Mouse (Mus musculus) G1E (cell line): ENCODE data around the gene Foxr1. TPM values are rescaled to one million over a fixed set of nuclear protein-coding genes. Genes with fewer than 3 reads are reported as not detected.

ENCODE experiments used
- ATAC-seq: 2 replicates; pipeline ENCODE4 v1.8.0; 2016; ENCODE audit warnings: mild to moderate bottlenecking; ENCODE audit not compliant: insufficient number of reproducible peaks, poor library complexity, low FRiP score, severe bottlenecking; ENCODE audit errors: extremely low read depth
- DNase-seq: peaks from one replicate; pipeline ENCODE4 v3.0.0; 2012; ENCODE audit warnings: low spot score
- H3K27me3 ChIP-seq: 2 replicates; pipeline ENCODE4 v1.6.1; 2012; ENCODE audit warnings: mild to moderate bottlenecking, low read length, inconsistent platforms; ENCODE audit not compliant: insufficient read depth
- H3K36me3 ChIP-seq: replicated peaks from 2 replicates; pipeline ENCODE3; 2012; ENCODE audit warnings: mild to moderate bottlenecking, inconsistent platforms
- H3K4me1 ChIP-seq: 2 replicates; pipeline ENCODE4 v1.6.1; 2012; ENCODE audit warnings: low read depth, low read length, inconsistent platforms, mixed read lengths; ENCODE audit not compliant: insufficient read depth
- H3K4me3 ChIP-seq: 2 replicates; pipeline ENCODE4 v1.5.1; 2012; ENCODE audit warnings: low read depth, mild to moderate bottlenecking, inconsistent platforms, low read length, moderate library complexity, mixed read lengths
- H3K9me3 ChIP-seq: replicated peaks from 2 replicates; pipeline ENCODE4 v1.6.1; 2012; ENCODE audit warnings: inconsistent platforms
- CTCF ChIP-seq: IDR thresholded peaks from 2 replicates; pipeline ENCODE4 v1.5.1; 2012; ENCODE audit warnings: low read depth, low read length, inconsistent platforms, mixed read lengths
- GATA1 ChIP-seq: IDR thresholded peaks from 2 replicates; pipeline ENCODE4 v1.6.1; 2012; ENCODE audit warnings: borderline replicate concordance, low read length, inconsistent platforms, mixed read lengths
- GATA2 ChIP-seq: IDR thresholded peaks from 2 replicates; pipeline ENCODE4 v1.6.1; 2012; ENCODE audit warnings: low read depth, low read length, inconsistent platforms, borderline replicate concordance
- POLR2AphosphoS5 ChIP-seq: IDR thresholded peaks from 2 replicates; pipeline ENCODE4 v1.6.1; 2012; ENCODE audit warnings: low read depth, low read length, inconsistent platforms; ENCODE audit not compliant: insufficient replicate concordance
- TAL1 ChIP-seq: conservative IDR thresholded peaks from 2 replicates; pipeline ENCODE4 v1.6.1; 2012; ENCODE audit warnings: low read depth, low read length, inconsistent platforms, mixed read lengths
- polyA plus RNA-seq: library from polyadenylated mRNA; stranded (reverse); fragments of >175 nt; gene quantifications from 2 replicates; pipeline ENCODE4 v1.2.3, GENCODE M21; 2012
- total RNA-seq, 2 experiments: library from RNA; stranded (forward) in 1 of 2; stranded (reverse) in 1 of 2; fragments of 200-1000 nt in 1 of 2; fragments of >200 nt in 1 of 2; fragmentation: Nextera tagmentation in 1 of 2; gene quantifications; 2 replicates each; pipeline ENCODE4 v1.2.3; 2014 to 2017

Foxr1 gene
- total and polyA plus RNA-seq, 3 experiments, result 0.11 TPM; not detected in 2

DNA sequence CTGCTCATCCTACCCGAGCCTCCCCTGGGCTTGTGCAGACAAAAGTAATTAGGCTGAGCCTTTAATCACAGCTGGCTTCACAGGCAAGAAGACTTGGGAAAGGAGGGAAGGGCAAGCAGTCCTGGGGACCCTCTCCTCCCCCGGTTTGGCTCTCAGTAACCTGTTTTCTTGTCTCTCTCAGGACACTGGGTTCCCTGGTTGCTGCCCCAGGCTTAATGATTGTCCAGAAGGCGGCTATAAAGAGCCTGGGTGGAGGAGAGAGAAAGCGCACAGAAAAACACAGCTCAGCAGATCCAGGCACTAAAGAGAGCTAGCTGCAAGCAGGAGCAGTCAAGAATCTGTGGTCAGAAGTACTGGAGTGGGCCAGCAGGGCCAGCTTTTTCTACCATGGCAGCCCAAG lies 42.8 kb downstream of the Foxr1 start:
- Histone ChIP-seq H3K4me1 (peaks cover 59% of the 10 kb centered on the region), H3K36me3 (peaks cover 49% of the 10 kb centered on the region), H3K9me3 (no peaks in the 10 kb centered on the region), H3K4me3 (peak overlapping the region; percentile 81), H3K27me3 (no peaks in the 10 kb centered on the region)
- ATAC-seq, result no peak
- no peak for TF ChIP-seq TAL1
- TF ChIP-seq CTCF, result no peak
- no peak for TF ChIP-seq POLR2AphosphoS5
- no peak for TF ChIP-seq GATA1
- TF ChIP-seq GATA2, result no peak
- no peak for DNase-seq

DNA sequence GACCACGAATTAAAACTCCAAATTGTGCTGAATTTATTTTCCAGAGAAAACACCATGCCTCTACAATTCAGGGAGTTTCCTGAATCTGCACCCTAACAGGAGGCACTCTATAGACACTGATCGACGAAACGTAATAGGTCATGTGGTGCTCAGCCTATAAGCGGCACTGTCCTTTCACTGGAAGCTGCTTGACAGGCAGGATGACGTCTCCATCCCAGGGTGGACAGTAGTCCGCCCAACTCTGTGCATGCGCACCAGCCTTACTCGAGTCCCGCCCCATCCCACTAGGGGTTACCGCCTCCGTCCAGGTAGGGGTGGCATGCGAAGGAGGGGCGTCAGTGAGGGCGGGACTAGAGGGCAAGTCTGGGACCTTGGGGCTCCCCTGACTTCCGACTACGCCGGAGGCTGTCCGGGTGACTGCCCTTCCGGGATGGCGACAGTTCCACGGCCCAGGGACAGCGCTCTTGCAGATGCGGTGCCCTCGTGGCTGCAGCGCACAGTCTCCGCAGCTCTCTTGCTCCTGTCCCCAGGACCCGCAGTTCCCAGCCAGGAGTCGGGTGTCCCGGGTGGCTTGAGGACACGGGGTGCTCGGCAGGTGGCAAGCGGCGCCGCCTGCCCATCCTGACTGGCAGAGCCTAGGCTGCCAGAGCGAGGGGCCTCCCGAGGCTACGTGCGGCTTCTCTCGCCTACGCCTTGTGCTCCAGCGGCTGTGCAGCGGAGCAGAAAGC lies 44.1 kb downstream of the Foxr1 start, which contains the start of gene Slc37a4:
Gene Slc37a4, plus strand, starts transcription at position 169 of the 728 bp plus-strand sequence.
- peak within 1 kb of the TSS; percentile 81 for H3K4me3 ChIP-seq
- no peaks in the 10 kb centered on the region for H3K9me3 ChIP-seq
- no peak for TF ChIP-seq GATA2
- TF ChIP-seq POLR2AphosphoS5, result no peak
- TF ChIP-seq CTCF, result no peak
- no peak for TF ChIP-seq TAL1
- TF ChIP-seq GATA1, result no peak
- DNase-seq (peak; percentile 97), ATAC-seq (peak; percentile 99)
- H3K27me3 ChIP-seq, result no peaks in the 10 kb centered on the region
- peaks cover 47% of the 10 kb centered on the region for H3K36me3 ChIP-seq
- H3K4me1 ChIP-seq, result peaks cover 52% of the 10 kb centered on the region

- Histone ChIP-seq H3K4me3 (no peak overlapping the region), H3K36me3 (peaks cover 63% of the 10 kb centered on the region), H3K27me3 (no peaks in the 10 kb centered on the region), H3K4me1 (peaks cover 14% of the 10 kb centered on the region), H3K9me3 (no peaks in the 10 kb centered on the region)
- ATAC-seq (no peak), DNase-seq (peak; percentile 29)
- TF ChIP-seq GATA2, result no peak
- TF ChIP-seq CTCF, result peak; percentile 79
Observed at GRCm38 (mm10) chr9:44391466-44391865, 49.5 kb downstream of the Foxr1 start.

DNA sequence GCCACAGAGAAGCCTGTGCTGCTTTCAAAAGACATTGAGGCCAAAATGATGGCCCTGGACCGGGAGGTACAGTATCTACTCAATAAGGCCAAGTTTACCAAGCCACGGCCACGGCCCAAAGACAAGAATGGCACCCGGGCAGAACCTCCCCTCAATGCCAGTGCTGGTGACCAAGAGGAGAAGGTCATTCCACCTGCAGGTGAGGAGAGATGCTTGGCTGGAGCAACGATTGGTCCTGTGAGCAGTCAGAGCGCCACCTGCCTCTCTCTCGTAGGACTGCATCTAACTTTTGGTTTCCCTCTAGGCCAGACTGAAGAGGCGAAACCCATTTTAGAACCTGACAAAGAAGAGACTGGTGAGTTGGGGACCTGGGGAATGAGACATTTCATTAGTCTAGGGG lies 51.7 kb downstream of the Foxr1 start:
- Histone ChIP-seq H3K4me3 (no peak overlapping the region), H3K27me3 (no peaks in the 10 kb centered on the region), H3K9me3 (no peaks in the 10 kb centered on the region), H3K36me3 (peaks cover 85% of the 10 kb centered on the region), H3K4me1 (peaks cover 8% of the 10 kb centered on the region; the same call in 1 of the 2 replicates)
- ATAC-seq (no peak), DNase-seq (no peak)
- TF ChIP-seq CTCF (peak; percentile 69), TAL1 (no peak), GATA1 (no peak), GATA2 (no peak)

- no peaks in the 10 kb centered on the region for H3K27me3 ChIP-seq
- DNase-seq (no peak), ATAC-seq (no peak)
- TF ChIP-seq CTCF, result no peak
- no peak for TF ChIP-seq TAL1
- no peak for TF ChIP-seq POLR2AphosphoS5
- no peak for TF ChIP-seq GATA1
- no peak overlapping the region for H3K4me3 ChIP-seq
- H3K9me3 ChIP-seq, result no peaks in the 10 kb centered on the region
- peaks cover 98% of the 10 kb centered on the region for H3K36me3 ChIP-seq
- peaks cover 11% of the 10 kb centered on the region; the same call in 1 of the 2 replicates for H3K4me1 ChIP-seq
Observed at GRCm38 (mm10) chr9:44387221-44387620, 53.7 kb downstream of the Foxr1 start.

- ATAC-seq, result no peak
- Histone ChIP-seq H3K4me1 (peaks cover 28% of the 10 kb centered on the region), H3K27me3 (no peaks in the 10 kb centered on the region), H3K4me3 (no peak overlapping the region), H3K36me3 (peaks cover 94% of the 10 kb centered on the region), H3K9me3 (no peaks in the 10 kb centered on the region)
- TF ChIP-seq CTCF (no peak), GATA2 (no peak), GATA1 (no peak), TAL1 (no peak), POLR2AphosphoS5 (no peak)
- no peak for DNase-seq
Observed at GRCm38 (mm10) chr9:44384596-44384995, 56.3 kb downstream of the Foxr1 start.

Other genes starting within 250 kb of the Foxr1 start
Only the 20 nearest of the 21 such genes appear.
- 137 and 159 TPM in 2 replicates for gene Cbl, start 207.1 kb downstream of the Foxr1 start, total RNA-seq (2014; fragmentation: Nextera tagmentation)
- gene Cbl, start 207.1 kb downstream of the Foxr1 start, total RNA-seq (2017), result 23.6 and 25.5 TPM in 2 replicates
- gene Cbl, start 207.1 kb downstream of the Foxr1 start, polyA plus RNA-seq, result 17.2 and 20.3 TPM in 2 replicates
- gene Ccdc153, start 200.5 kb downstream of the Foxr1 start, total RNA-seq (2014; fragmentation: Nextera tagmentation), result not detected in 2 replicates
- not detected in 2 replicates for gene Ccdc153, start 200.5 kb downstream of the Foxr1 start, total RNA-seq (2017)
- gene Ccdc153, start 200.5 kb downstream of the Foxr1 start, polyA plus RNA-seq, result not detected in 2 replicates
- not detected in 2 replicates for gene Pdzd3, start 189.7 kb downstream of the Foxr1 start, total RNA-seq (2014; fragmentation: Nextera tagmentation)
- gene Pdzd3, start 189.7 kb downstream of the Foxr1 start, total RNA-seq (2017), result not detected in 2 replicates
- gene Pdzd3, start 189.7 kb downstream of the Foxr1 start, polyA plus RNA-seq, result not detected in 2 replicates
- not detected in 2 replicates for gene Nlrx1, start 172.5 kb downstream of the Foxr1 start, total RNA-seq (2014; fragmentation: Nextera tagmentation)
- gene Nlrx1, start 172.5 kb downstream of the Foxr1 start, total RNA-seq (2017), result 0.05 TPM in 1 of 2 replicates, not detected in the other
- gene Nlrx1, start 172.5 kb downstream of the Foxr1 start, polyA plus RNA-seq, result 0.02 and 0.03 TPM in 2 replicates
- gene Abcg4, start 152.5 kb downstream of the Foxr1 start, total RNA-seq (2014; fragmentation: Nextera tagmentation), result 29.1 and 58.5 TPM in 2 replicates
- 1.8 and 3.6 TPM in 2 replicates for gene Abcg4, start 152.5 kb downstream of the Foxr1 start, total RNA-seq (2017)
- gene Abcg4, start 152.5 kb downstream of the Foxr1 start, polyA plus RNA-seq, result 18.4 and 20.3 TPM in 2 replicates
- 26.3 and 46.1 TPM in 2 replicates for gene Hinfp, start 135.5 kb downstream of the Foxr1 start, total RNA-seq (2014; fragmentation: Nextera tagmentation)
- 22.0 and 23.1 TPM in 2 replicates for gene Hinfp, start 135.5 kb downstream of the Foxr1 start, total RNA-seq (2017)
- gene Hinfp, start 135.5 kb downstream of the Foxr1 start, polyA plus RNA-seq, result 5.4 and 8.4 TPM in 2 replicates
- 9.5 and 19.3 TPM in 2 replicates for gene C2cd2l, start 120.9 kb downstream of the Foxr1 start, total RNA-seq (2014; fragmentation: Nextera tagmentation)
- gene C2cd2l, start 120.9 kb downstream of the Foxr1 start, total RNA-seq (2017), result 6.3 TPM in 2 replicates
- 35.8 and 40.9 TPM in 2 replicates for gene C2cd2l, start 120.9 kb downstream of the Foxr1 start, polyA plus RNA-seq
- 33.6 and 36.5 TPM in 2 replicates for gene Dpagt1, start 115.1 kb downstream of the Foxr1 start, total RNA-seq (2014; fragmentation: Nextera tagmentation)
- gene Dpagt1, start 115.1 kb downstream of the Foxr1 start, total RNA-seq (2017), result 11.8 and 12.3 TPM in 2 replicates
- 6.5 and 6.8 TPM in 2 replicates for gene Dpagt1, start 115.1 kb downstream of the Foxr1 start, polyA plus RNA-seq
- gene H2afx, start 106.4 kb downstream of the Foxr1 start, total RNA-seq (2014; fragmentation: Nextera tagmentation), result 227 and 235 TPM in 2 replicates
- gene H2afx, start 106.4 kb downstream of the Foxr1 start, total RNA-seq (2017), result 240 and 251 TPM in 2 replicates
- 762 and 998 TPM in 2 replicates for gene H2afx, start 106.4 kb downstream of the Foxr1 start, polyA plus RNA-seq
- 82.7 and 175 TPM in 2 replicates for gene Hmbs, start 96.9 kb downstream of the Foxr1 start, total RNA-seq (2014; fragmentation: Nextera tagmentation)
- gene Hmbs, start 96.9 kb downstream of the Foxr1 start, total RNA-seq (2017), result 108 and 148 TPM in 2 replicates
- 86.9 and 90.1 TPM in 2 replicates for gene Hmbs, start 96.9 kb downstream of the Foxr1 start, polyA plus RNA-seq
- 13.6 and 15.7 TPM in 2 replicates for gene Vps11, start 79.5 kb downstream of the Foxr1 start, total RNA-seq (2014; fragmentation: Nextera tagmentation)
- 26.4 and 27.0 TPM in 2 replicates for gene Vps11, start 79.5 kb downstream of the Foxr1 start, total RNA-seq (2017)
- gene Vps11, start 79.5 kb downstream of the Foxr1 start, polyA plus RNA-seq, result 6.7 and 7.7 TPM in 2 replicates
- gene Hyou1, start 61.6 kb downstream of the Foxr1 start, total RNA-seq (2014; fragmentation: Nextera tagmentation), result 51.8 and 55.8 TPM in 2 replicates
- 31.2 and 36.6 TPM in 2 replicates for gene Hyou1, start 61.6 kb downstream of the Foxr1 start, total RNA-seq (2017)
- 21.1 and 27.9 TPM in 2 replicates for gene Hyou1, start 61.6 kb downstream of the Foxr1 start, polyA plus RNA-seq
- 10.0 and 16.0 TPM in 2 replicates for gene Slc37a4, start 44.3 kb downstream of the Foxr1 start, total RNA-seq (2014; fragmentation: Nextera tagmentation)
- gene Slc37a4, start 44.3 kb downstream of the Foxr1 start, total RNA-seq (2017), result 24.4 and 31.7 TPM in 2 replicates
- gene Slc37a4, start 44.3 kb downstream of the Foxr1 start, polyA plus RNA-seq, result 10.4 and 11.8 TPM in 2 replicates
- gene Rps25, start 34.0 kb downstream of the Foxr1 start, total RNA-seq (2014; fragmentation: Nextera tagmentation), result 661 and 718 TPM in 2 replicates
- 2,498 and 2,521 TPM in 2 replicates for gene Rps25, start 34.0 kb downstream of the Foxr1 start, total RNA-seq (2017)
- 230 and 272 TPM in 2 replicates for gene Rps25, start 34.0 kb downstream of the Foxr1 start, polyA plus RNA-seq
- 31.8 and 52.9 TPM in 2 replicates for gene Trappc4, start 33.5 kb downstream of the Foxr1 start, total RNA-seq (2014; fragmentation: Nextera tagmentation)
- gene Trappc4, start 33.5 kb downstream of the Foxr1 start, total RNA-seq (2017), result 69.1 and 71.4 TPM in 2 replicates
- 6.3 and 9.6 TPM in 2 replicates for gene Trappc4, start 33.5 kb downstream of the Foxr1 start, polyA plus RNA-seq
- 32.2 and 34.4 TPM in 2 replicates for gene Ccdc84, start 22.6 kb downstream of the Foxr1 start, total RNA-seq (2014; fragmentation: Nextera tagmentation)
- gene Ccdc84, start 22.6 kb downstream of the Foxr1 start, total RNA-seq (2017), result 23.7 and 25.1 TPM in 2 replicates
- gene Ccdc84, start 22.6 kb downstream of the Foxr1 start, polyA plus RNA-seq, result 10.2 and 10.4 TPM in 2 replicates
- gene Upk2, start 13.8 kb upstream of the Foxr1 start, total RNA-seq (2014; fragmentation: Nextera tagmentation), result not detected in 2 replicates
- gene Upk2, start 13.8 kb upstream of the Foxr1 start, total RNA-seq (2017), result not detected in 2 replicates
- gene Upk2, start 13.8 kb upstream of the Foxr1 start, polyA plus RNA-seq, result not detected in 2 replicates
- gene Bcl9l, start 41.7 kb upstream of the Foxr1 start, total RNA-seq (2014; fragmentation: Nextera tagmentation), result 0.15 TPM in 1 of 2 replicates, not detected in the other
- 0.16 and 0.17 TPM in 2 replicates for gene Bcl9l, start 41.7 kb upstream of the Foxr1 start, total RNA-seq (2017)
- gene Bcl9l, start 41.7 kb upstream of the Foxr1 start, polyA plus RNA-seq, result 0.09 and 0.14 TPM in 2 replicates
- not detected in 2 replicates for gene Cxcr5, start 120.7 kb upstream of the Foxr1 start, total RNA-seq (2014; fragmentation: Nextera tagmentation)
- 0.06 and 0.22 TPM in 2 replicates for gene Cxcr5, start 120.7 kb upstream of the Foxr1 start, total RNA-seq (2017)
- not detected in 2 replicates for gene Cxcr5, start 120.7 kb upstream of the Foxr1 start, polyA plus RNA-seq
- gene Ddx6, start 163.8 kb upstream of the Foxr1 start, total RNA-seq (2014; fragmentation: Nextera tagmentation), result 74.7 and 88.2 TPM in 2 replicates
- gene Ddx6, start 163.8 kb upstream of the Foxr1 start, total RNA-seq (2017), result 49.9 and 54.5 TPM in 2 replicates
- gene Ddx6, start 163.8 kb upstream of the Foxr1 start, polyA plus RNA-seq, result 21.7 and 23.2 TPM in 2 replicates